Mouse (Mus musculus): ENCODE results near the gene Dlg5.

Gene Dlg5

GRCm38 (mm10) chr14:24234411-24234810, 11.3 kb downstream of the Dlg5 start:
- no peak for DNase-seq (ENCODE audit: low read depth, low spot score)

- no peak for DNase-seq (ENCODE audit: low read depth, low spot score)
Observed at GRCm38 (mm10) chr14:24232641-24233633, 12.8 kb downstream of the Dlg5 start.

DNA sequence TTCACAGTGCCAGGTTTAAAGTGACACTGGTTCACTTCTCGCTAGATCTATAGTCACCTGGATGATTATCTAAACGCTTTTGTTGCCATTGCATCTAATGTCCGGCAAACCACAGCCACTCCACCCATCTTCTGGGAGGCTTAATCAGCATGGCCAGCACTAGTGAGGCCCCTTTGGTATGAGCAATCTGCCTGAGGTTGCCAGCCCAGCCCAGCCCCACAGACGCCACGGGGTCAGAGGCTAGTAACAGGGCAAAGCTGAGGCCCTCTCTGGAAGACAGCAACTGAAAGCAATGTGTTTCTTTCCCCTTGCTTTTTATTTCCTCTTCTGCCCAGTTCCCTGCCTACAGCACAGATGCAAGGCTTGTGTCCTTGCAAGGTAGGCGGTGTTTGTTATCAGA, 17.2 kb downstream of the Dlg5 start:
- no peak for DNase-seq (ENCODE audit: low read depth, low spot score)

GRCm38 (mm10) chr14:24227015-24227414, 18.7 kb downstream of the Dlg5 start:
- no peak for DNase-seq (ENCODE audit: low read depth, low spot score)

DNA sequence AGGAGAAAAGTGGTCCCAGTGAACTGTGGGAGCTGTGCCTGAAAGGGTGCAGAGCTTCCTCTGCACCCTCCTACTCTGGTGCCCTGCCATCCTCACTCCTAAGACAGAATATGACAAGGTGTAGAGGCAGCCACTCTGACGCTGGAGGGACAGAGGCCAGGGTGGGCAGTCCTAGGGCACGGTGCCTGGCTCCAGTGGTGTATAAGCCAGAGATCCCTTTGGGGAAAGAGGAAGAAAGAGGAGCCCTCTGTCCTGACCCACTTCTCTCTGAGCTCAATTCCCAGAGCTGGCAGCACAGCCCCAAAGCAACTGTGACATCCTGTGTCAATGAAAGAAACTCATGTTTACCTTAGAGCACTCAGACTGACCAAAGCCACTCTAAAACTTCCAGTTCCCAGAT, 19.4 kb downstream of the Dlg5 start:
- no peak for DNase-seq (ENCODE audit: low read depth, low spot score)

DNA sequence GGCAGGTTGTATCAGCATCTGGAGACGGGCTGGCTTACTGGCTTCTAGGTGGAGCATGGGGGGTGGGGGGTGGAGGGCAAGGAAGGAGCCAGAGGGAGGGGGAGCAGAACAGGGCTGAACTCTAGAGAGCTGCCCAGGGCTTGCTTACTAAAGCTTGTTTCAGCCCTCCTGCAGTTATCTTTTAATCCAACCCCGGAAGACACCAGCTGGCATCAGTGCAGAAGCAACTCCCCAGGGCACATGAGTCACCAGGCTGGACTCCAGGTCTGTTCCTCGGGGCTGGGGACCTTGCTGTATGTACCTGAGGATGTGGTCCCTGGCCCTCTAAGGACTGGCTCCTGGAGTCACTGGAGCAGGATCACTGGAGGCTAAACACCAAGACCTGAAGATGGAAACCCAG, 23.0 kb downstream of the Dlg5 start:
- no peak for DNase-seq (ENCODE audit: low read depth, low spot score)

- DNase-seq (ENCODE audit: low read depth, low spot score): no peak
Observed at GRCm38 (mm10) chr14:24222273-24222672, 23.4 kb downstream of the Dlg5 start.

- no peak for DNase-seq (ENCODE audit: low read depth, low spot score)
Observed at GRCm38 (mm10) chr14:24217362-24217722, 28.4 kb downstream of the Dlg5 start.

GRCm38 (mm10) chr14:24216678-24217361, 28.9 kb downstream of the Dlg5 start:
- no peak for DNase-seq (ENCODE audit: low read depth, low spot score)

- DNase-seq (ENCODE audit: low read depth, low spot score): no peak
Observed at GRCm38 (mm10) chr14:24216064-24216463, 29.7 kb downstream of the Dlg5 start.

DNA sequence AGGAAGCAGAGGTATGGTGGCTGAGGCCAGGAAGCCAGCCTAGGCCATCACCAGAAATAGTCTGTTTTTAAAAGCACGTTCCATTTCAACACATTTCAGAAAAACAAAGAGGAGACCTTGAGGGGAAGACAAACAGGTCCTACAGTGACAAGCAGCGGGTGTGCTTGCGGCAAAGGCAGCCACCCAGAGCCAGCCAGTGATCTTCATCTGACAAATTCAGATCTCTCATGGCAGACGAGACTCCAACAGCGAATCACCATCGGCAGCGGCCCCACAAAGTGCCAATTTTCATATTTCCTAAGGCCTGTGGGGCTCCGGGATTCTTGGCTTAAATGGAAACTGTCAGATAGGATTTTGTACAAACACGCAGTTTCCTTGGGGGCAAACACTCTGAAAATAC, 31.3 kb downstream of the Dlg5 start:
- no peak for DNase-seq (ENCODE audit: low read depth, low spot score)

GRCm38 (mm10) chr14:24213336-24213735, 32.4 kb downstream of the Dlg5 start:
- DNase-seq (ENCODE audit: low read depth, low spot score): no peak

DNA sequence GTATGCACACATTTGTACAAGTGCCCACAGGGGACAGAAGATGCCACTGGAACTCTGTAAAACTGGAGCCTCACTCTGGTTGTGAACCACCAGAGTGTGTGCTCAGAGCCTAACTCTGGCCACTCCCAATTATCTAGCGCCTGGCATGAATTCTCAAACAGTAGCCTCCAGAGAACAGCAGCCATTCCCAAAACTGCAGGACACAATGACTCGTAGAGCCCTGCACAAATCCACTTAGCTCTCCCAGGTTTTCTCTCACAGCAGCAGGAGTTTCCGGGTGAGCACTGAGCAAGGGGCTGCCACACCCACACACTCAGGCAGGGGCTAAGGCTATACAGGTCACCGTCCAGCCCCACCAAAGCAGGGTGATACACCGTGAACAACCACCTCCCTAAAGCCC, 32.9 kb downstream of the Dlg5 start:
- no peak for DNase-seq (ENCODE audit: low read depth, low spot score)

DNA sequence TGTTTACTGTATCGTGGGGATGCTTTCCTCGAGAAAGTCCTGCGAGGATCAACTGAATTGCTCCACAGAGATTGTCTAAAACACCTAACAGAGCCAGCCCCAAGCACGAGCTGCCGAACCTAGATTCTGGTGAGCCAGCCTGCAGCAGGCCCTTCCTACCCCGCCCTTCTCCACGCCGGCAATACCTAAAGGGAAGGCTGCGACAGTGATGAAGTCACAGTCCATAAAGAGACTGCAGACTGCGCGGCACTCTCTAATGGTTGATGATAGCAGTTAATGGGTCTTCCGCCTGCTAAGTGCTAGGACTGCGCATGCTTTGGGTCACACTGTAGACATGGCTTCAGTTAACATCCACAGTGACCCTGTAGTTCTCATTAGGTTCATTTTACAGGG, 38.4 kb downstream of the Dlg5 start:
- no peak for DNase-seq (ENCODE audit: low read depth, low spot score)

GRCm38 (mm10) chr14:24206736-24207359, 38.9 kb downstream of the Dlg5 start:
- DNase-seq (ENCODE audit: low read depth, low spot score): no peak

DNA sequence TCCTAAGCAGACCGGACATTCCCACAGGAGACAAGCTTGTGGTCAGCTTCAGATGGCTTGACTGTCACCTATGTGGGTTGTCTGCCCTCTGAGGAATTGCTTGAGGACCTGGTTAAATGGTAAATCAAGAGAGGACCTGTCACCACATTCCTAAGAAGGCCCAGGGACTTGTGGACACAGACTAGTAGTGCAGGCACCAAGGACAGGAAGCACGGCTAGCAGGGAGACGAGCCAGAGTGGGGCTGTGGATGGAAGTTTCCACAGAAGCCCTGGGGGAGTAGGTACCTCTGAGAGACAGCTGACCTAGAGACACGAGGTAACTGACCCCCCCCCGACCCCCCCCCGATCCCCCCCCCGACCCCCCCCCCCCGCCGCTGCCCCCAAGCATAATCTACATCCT, 39.4 kb downstream of the Dlg5 start:
- no peak for DNase-seq (ENCODE audit: low read depth, low spot score)

DNA sequence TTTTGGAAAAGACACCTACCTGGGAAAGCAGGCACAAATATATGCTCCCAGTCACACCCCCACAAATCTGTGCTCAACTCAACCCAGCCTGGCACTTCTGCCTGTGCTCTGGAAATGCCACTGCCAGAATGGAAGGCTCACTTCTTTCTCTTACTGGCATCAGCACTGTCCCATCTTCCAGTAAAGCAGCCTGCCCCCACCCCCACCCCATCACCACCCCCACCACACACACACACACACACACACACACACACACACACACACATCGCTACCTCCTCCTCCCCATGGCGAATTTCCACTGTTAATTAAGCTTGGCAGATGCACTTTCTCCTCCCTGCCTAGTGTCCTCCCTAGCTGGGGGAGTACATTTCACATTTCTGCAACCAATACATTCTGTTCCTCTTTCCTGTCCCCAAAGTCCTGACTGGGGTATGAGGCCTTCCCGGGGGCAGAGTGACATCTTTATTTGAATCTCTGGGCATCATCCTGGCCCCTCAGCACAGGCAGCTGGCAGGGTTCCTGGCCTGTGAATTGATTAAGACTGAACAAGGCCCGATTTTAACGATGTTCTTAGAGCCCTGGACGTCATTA, 40.3 kb downstream of the Dlg5 start:
- DNase-seq (ENCODE audit: low read depth, low spot score): no peak

- DNase-seq (ENCODE audit: low read depth, low spot score): no peak
Observed at GRCm38 (mm10) chr14:24203210-24203609, 42.5 kb downstream of the Dlg5 start.

- no peak for DNase-seq (ENCODE audit: low read depth, low spot score)
Observed at GRCm38 (mm10) chr14:24200771-24201170, 44.9 kb downstream of the Dlg5 start.

GRCm38 (mm10) chr14:24199732-24200131, 46.0 kb downstream of the Dlg5 start:
- DNase-seq (ENCODE audit: low read depth, low spot score): no peak

- DNase-seq (ENCODE audit: low read depth, low spot score): no peak
Observed at GRCm38 (mm10) chr14:24197865-24198264, 47.9 kb downstream of the Dlg5 start.

GRCm38 (mm10) chr14:24196947-24197346, 48.8 kb downstream of the Dlg5 start:
- DNase-seq (ENCODE audit: low read depth, low spot score): no peak

Data from retina, adult 2 months (tissue).